Mouse (Mus musculus): ENCODE results near the gene Rxfp4. TPM values are rescaled to one million over a fixed set of nuclear protein-coding genes. Genes with fewer than 3 reads are reported as not detected.
A peak's percentile ranks its signal among the peaks of the same experiment; 100 is the strongest.

Gene Rxfp4
- polyA plus RNA-seq, 1 experiment from 2014 or later = not detected

DNA sequence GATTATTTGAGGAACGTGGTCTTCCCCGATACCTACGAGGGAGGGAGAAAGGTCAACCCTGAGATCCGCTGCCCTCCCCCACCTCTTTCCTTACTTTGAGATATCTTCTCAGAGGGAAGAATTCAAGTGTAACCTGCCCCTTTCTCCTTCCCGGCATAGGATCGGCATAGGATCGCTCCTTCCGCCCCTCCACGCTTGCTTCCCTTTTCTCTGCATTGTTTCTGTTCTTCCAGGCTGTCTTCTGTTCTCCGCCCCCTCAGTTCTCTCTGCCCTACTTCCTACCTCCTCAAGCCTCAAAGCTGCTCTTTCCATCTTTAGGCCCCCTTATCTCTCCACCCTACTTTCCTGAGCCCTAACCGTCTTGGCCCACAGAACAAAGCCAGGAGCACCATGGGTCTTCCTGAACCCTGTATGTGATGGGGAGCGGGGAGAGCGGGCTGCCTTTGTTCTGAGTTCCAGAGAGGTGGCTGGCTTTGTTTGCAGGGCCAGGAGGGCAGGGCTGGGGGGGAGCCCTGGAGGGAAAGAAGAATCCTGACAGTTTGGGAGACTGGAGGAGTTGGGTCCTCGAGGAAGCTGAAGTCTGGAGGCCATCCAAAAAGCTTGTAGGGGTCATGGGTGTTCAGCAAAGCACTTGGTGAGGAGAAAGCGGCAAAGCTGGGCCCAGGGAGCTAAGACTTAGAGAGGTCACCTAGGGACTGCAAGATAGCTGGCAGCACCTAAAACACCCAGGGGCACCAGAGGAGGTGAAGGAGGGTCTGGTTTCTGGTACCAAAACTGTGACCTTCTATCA lies 29.4 kb downstream of the Rxfp4 start:
- ATAC-seq (ENCODE audit: low FRiP score, low read depth) = peak; percentile 16; the same call in 1 of the 2 replicates
- Histone ChIP-seq H3K9me3 (no peaks in the 10 kb centered on the region), H3K4me1 (peaks cover 46% of the 10 kb centered on the region), H3K27me3 (no peaks in the 10 kb centered on the region), H3K4me3 (peak overlapping the region; percentile 79), H3K4me2 (replicated peaks) (peak overlapping the region; percentile 69), H3K9ac (replicated peaks) (peak overlapping the region; percentile 96), H3K27ac (replicated peaks) (peak overlapping the region; percentile 95), H3K36me3 (peaks cover 21% of the 10 kb centered on the region)
- WGBS = 2% methylated on average over 15 of the region's 15 CpGs

- Histone ChIP-seq H3K36me3 (peaks cover 21% of the 10 kb centered on the region), H3K4me1 (peaks cover 46% of the 10 kb centered on the region), H3K4me2 (replicated peaks) (peak overlapping the region; percentile 69), H3K4me3 (peak overlapping the region; percentile 79), H3K9me3 (no peaks in the 10 kb centered on the region), H3K9ac (replicated peaks) (peak overlapping the region; percentile 96), H3K27ac (replicated peaks) (peak overlapping the region; percentile 95), H3K27me3 (0 out of 2 replicates have a peak, but pooled peaks cover 2% of the 10 kb centered on the region)
- peak; percentile 36; the same call in 1 of the 2 replicates for ATAC-seq (ENCODE audit: low FRiP score, low read depth)
- WGBS = 0% methylated on average over 5 of the region's 6 CpGs
Observed at GRCm38 (mm10) chr3:88622941-88623345, 30.0 kb downstream of the Rxfp4 start.

DNA sequence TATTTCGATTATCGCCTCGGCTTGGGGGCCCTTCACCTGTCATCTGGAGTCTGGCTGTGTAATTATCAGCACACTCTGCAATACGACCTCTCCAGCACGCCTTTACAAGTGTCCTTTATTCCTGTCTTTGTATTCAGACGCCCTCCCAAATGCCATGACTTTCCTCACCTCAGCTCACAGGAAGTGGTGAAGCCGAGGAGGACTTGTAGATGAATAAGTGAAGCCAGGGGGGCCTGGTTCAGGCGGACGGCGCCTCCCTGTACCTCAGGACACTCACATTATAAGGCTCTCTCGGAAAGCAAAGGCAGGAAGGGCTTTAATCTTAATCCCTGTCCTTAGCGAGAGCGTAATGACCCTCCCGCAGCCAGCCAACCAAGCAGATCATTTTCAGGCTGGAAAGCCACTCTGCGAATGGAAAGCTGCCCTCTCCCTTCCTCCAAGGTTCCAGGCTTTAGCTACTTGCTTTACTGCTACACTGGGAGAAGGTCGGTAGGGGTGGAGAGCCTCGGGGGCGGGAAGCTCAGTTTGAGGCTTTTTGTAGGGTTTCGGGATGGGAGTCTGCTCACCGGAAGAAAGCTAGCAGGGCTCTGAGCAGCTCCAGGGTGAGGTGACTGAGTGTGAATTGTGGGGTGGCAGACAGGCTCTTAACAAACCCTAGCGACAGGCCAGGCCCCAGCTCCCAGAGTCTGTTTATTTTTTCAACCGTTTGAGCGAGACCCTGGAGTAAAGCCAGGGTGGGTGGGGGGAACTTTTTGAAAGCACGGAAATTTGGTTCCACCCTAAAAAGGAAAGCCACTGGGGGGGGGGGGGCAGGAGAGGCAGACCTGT lies 30.6 kb downstream of the Rxfp4 start:
- H3K9me3 ChIP-seq = no peaks in the 10 kb centered on the region
- 0 out of 2 replicates have a peak, but pooled peaks cover 2% of the 10 kb centered on the region for H3K27me3 ChIP-seq
- peak overlapping the region; percentile 69 for H3K4me2 ChIP-seq (replicated peaks)
- H3K4me1 ChIP-seq = peaks cover 44% of the 10 kb centered on the region
- WGBS = under 1% methylated on average over 24 of the region's 24 CpGs
- peaks cover 20% of the 10 kb centered on the region for H3K36me3 ChIP-seq
- H3K4me3 ChIP-seq = peak overlapping the region; percentile 79
- H3K27ac ChIP-seq (replicated peaks) = peak overlapping the region; percentile 95
- H3K9ac ChIP-seq (replicated peaks) = peak overlapping the region; percentile 96
- no peak for ATAC-seq (ENCODE audit: low FRiP score, low read depth)

DNA sequence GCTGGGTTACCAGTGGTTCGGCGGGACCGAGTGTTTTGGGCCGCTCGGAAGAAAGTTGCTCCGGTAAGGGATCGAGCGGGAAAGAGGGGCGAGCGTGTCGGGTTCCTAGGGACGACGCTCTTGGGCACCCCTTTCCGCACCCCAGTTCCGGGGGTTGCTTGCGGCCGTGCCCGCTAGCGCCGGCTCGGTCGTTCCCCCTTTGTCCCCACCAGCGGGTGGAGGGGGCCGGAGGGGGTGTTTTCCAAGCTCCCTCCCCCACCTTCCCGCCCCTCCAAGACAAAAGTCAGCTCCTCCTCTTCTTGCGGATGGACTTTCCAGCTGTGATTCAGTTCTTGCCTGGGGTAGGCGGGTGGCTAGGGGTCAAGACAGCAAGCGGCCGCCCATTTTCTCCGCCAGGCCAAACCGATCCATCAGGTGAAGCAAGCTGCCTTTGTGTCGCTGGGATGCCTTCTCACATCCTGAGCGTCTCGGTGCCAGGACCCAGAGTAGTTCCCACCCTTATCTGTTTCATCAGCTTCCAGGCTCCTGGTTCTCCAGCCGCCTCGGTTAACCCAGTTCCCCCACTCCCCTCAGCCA lies 31.3 kb downstream of the Rxfp4 start:
- peak overlapping the region; percentile 69 for H3K4me2 ChIP-seq (replicated peaks)
- 0 out of 2 replicates have a peak, but pooled peaks have one; percentile 8 for ATAC-seq (ENCODE audit: low FRiP score, low read depth)
- peak overlapping the region; percentile 95 for H3K27ac ChIP-seq (replicated peaks)
- H3K9ac ChIP-seq (replicated peaks) = peak overlapping the region; percentile 96
- H3K9me3 ChIP-seq = no peaks in the 10 kb centered on the region
- WGBS = under 1% methylated on average over 36 of the region's 36 CpGs
- peaks cover 16% of the 10 kb centered on the region for H3K36me3 ChIP-seq
- H3K27me3 ChIP-seq = 0 out of 2 replicates have a peak, but pooled peaks cover 6% of the 10 kb centered on the region
- H3K4me3 ChIP-seq = peak overlapping the region; percentile 79
- H3K4me1 ChIP-seq = peaks cover 38% of the 10 kb centered on the region

GRCm38 (mm10) chr3:88620992-88621536 lies 31.9 kb downstream of the Rxfp4 start:
- H3K4me1 ChIP-seq = peaks cover 34% of the 10 kb centered on the region
- H3K9me3 ChIP-seq = no peaks in the 10 kb centered on the region
- H3K27ac ChIP-seq (replicated peaks) = peak overlapping the region; percentile 95
- peak overlapping the region; percentile 96 for H3K9ac ChIP-seq (replicated peaks)
- 0 out of 2 replicates have a peak, but pooled peaks cover 6% of the 10 kb centered on the region for H3K27me3 ChIP-seq
- peaks cover 10% of the 10 kb centered on the region for H3K36me3 ChIP-seq
- peak; percentile 78 for ATAC-seq (ENCODE audit: low FRiP score, low read depth)
- WGBS = under 1% methylated on average over 64 of the region's 64 CpGs
- peak overlapping the region; percentile 79 for H3K4me3 ChIP-seq
- H3K4me2 ChIP-seq (replicated peaks) = peak overlapping the region; percentile 69

- Histone ChIP-seq H3K27me3 (0 out of 2 replicates have a peak, but pooled peaks cover 6% of the 10 kb centered on the region), H3K9me3 (no peaks in the 10 kb centered on the region), H3K4me3 (peak overlapping the region; percentile 79), H3K4me1 (peaks cover 33% of the 10 kb centered on the region), H3K27ac (replicated peaks) (peak overlapping the region; percentile 95), H3K36me3 (peaks cover 5% of the 10 kb centered on the region; the same call in 1 of the 2 replicates), H3K4me2 (replicated peaks) (peak overlapping the region; percentile 69), H3K9ac (replicated peaks) (peak overlapping the region; percentile 96)
- ATAC-seq (ENCODE audit: low FRiP score, low read depth) = 0 out of 2 replicates have a peak, but pooled peaks have one; percentile 1
- WGBS = 13% methylated on average over 15 of the region's 15 CpGs
Observed at GRCm38 (mm10) chr3:88620146-88620991, 32.6 kb downstream of the Rxfp4 start.

DNA sequence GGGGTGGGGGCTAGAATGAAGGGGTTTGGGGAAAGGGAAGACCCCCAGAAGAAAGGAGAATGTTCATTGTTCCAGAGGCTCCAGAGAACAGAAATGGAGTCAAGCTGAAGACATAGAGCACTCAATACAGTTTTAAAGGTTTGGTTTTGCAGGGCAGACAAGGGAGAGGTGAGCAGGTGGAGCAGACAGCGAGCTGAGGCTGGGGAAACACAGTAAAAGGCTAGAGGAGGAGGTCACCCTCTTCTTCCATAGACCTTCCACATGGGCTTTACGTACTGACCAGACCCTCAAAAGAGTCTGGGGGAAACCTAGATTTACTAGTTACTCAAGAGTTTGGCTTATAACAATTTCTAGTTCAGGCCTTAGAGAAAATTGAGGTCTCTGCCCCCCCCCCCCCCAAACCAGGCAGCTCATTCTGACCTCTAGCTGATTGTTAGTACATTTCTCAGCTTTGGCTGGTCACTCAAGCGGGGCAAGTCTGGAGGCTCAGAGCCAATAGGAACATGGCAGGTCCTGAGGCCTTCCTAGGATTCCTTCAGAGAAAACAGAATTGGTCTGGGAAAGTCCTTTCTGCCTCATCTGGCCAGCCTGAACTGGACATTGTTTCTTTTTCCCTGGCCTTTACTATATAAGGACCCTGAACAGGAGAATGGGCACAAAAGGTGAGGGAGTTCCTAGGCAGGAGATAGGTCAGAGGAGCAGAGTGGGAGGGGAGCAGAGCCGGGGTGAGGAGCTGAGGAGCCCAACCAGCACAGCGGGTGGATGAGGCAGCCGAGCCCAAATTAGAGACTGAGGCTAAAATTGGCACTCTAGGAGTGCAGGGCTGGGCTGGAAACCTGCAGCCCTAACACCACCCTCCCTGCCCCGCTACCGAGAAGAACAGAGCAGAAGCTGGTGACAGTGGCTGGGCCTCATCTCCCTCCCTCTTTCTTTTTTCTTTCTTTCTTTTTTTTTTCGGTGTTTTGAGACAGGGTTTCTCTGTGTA lies 33.5 kb downstream of the Rxfp4 start:
- no peaks in the 10 kb centered on the region for H3K36me3 ChIP-seq
- no peak overlapping the region for H3K27ac ChIP-seq (replicated peaks)
- H3K4me3 ChIP-seq = no peak overlapping the region
- 32% methylated on average over 9 of the region's 9 CpGs for WGBS
- H3K4me1 ChIP-seq = peaks cover 24% of the 10 kb centered on the region
- no peak for ATAC-seq (ENCODE audit: low FRiP score, low read depth)
- 0 out of 2 replicates have a peak, but pooled peaks cover 6% of the 10 kb centered on the region for H3K27me3 ChIP-seq
- no peak overlapping the region for H3K9ac ChIP-seq (replicated peaks)
- no peaks in the 10 kb centered on the region for H3K9me3 ChIP-seq
- no peak overlapping the region for H3K4me2 ChIP-seq (replicated peaks)

DNA sequence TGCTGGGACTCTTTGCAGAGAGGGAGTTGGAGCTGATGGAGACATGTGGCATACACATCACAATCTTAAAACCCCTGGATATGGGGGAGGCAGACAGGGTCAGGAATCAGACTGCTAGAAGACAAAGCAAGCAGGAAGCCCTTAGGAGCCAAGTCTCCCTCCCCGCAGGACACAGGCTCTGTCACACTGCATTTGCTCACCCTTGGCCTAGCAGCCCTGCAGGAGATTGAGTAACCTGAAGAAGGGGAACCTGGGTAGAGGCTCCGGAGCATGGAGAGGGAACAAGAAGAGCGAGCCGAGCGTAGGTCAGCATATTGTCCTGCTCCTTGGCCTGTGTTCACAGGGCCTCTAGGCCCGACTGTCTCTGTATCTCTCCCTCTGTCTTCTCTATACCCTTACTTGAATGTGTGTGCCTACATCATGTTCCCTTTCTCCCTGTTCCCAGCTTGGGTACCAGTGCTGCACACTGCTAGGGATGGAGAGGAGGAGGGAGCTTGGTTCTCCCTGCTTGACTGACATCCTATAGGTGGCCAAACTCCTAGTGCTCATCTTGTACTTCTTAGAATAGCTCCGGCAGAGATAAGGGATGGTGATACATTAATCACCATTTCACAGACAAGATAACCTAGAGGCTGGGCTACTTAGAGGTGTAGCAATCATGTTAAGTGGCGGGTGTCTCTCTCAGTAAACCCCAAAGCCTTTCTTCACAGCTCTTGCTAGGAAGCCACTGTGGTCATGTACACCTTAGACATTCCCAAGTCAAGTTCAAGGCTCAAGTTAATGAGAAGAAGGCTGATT lies 34.7 kb downstream of the Rxfp4 start:
- no peaks in the 10 kb centered on the region for H3K36me3 ChIP-seq
- no peak overlapping the region for H3K4me3 ChIP-seq
- no peak overlapping the region for H3K9ac ChIP-seq (replicated peaks)
- ATAC-seq (ENCODE audit: low FRiP score, low read depth) = no peak
- peaks cover 13% of the 10 kb centered on the region for H3K4me1 ChIP-seq
- H3K4me2 ChIP-seq (replicated peaks) = no peak overlapping the region
- no peak overlapping the region for H3K27ac ChIP-seq (replicated peaks)
- 0 out of 2 replicates have a peak, but pooled peaks cover 6% of the 10 kb centered on the region for H3K27me3 ChIP-seq
- no peaks in the 10 kb centered on the region for H3K9me3 ChIP-seq
- 81% methylated on average over 8 of the region's 8 CpGs for WGBS

GRCm38 (mm10) chr3:88616951-88617500 lies 35.9 kb downstream of the Rxfp4 start:
- Histone ChIP-seq H3K4me1 (peaks cover 13% of the 10 kb centered on the region), H3K9ac (replicated peaks) (no peak overlapping the region), H3K4me2 (replicated peaks) (no peak overlapping the region), H3K9me3 (no peaks in the 10 kb centered on the region), H3K4me3 (no peak overlapping the region), H3K27me3 (0 out of 2 replicates have a peak, but pooled peaks cover 6% of the 10 kb centered on the region), H3K27ac (replicated peaks) (no peak overlapping the region), H3K36me3 (no peaks in the 10 kb centered on the region)
- ATAC-seq (ENCODE audit: low FRiP score, low read depth) = no peak
- 76% methylated on average over 3 of the region's 3 CpGs for WGBS

All from midbrain, embryonic 12.5 days (tissue).